Mouse (Mus musculus): ENCODE data around the gene Lmcd1. TPM values are rescaled to one million over a fixed set of nuclear protein-coding genes. Genes with fewer than 3 reads are reported as not detected.

Lmcd1 gene
- polyA plus RNA-seq, 1 experiment from 2014 or later: 15.0 TPM

- no peak overlapping the region for H3K9ac ChIP-seq
- H3K4me1 ChIP-seq: no peaks in the 10 kb centered on the region
- no peak for ATAC-seq (ENCODE audit: insufficient read depth, low FRiP score, low read depth)
- 37% methylated on average over 5 of the region's 5 CpGs for WGBS
- no peak overlapping the region for H3K27ac ChIP-seq
- no peaks in the 10 kb centered on the region for H3K9me3 ChIP-seq
- no peak overlapping the region for H3K4me3 ChIP-seq (replicated peaks)
- no peaks in the 10 kb centered on the region for H3K27me3 ChIP-seq (replicated peaks)
- no peaks in the 10 kb centered on the region for H3K36me3 ChIP-seq
- no peak overlapping the region for H3K4me2 ChIP-seq
These were observed 19.8 kb downstream of the Lmcd1 start for GRCm38 (mm10) chr6:112293320-112293719.

- ATAC-seq (ENCODE audit: insufficient read depth, low FRiP score, low read depth): no peak
- no peak overlapping the region for H3K27ac ChIP-seq
- H3K36me3 ChIP-seq: no peaks in the 10 kb centered on the region
- H3K27me3 ChIP-seq (replicated peaks): no peaks in the 10 kb centered on the region
- 61% methylated on average over 3 of the region's 3 CpGs for WGBS
- H3K4me3 ChIP-seq (replicated peaks): no peak overlapping the region
- H3K9me3 ChIP-seq: no peaks in the 10 kb centered on the region
- H3K4me2 ChIP-seq: no peak overlapping the region
- H3K9ac ChIP-seq: no peak overlapping the region
- H3K4me1 ChIP-seq: no peaks in the 10 kb centered on the region
These were observed 21.7 kb downstream of the Lmcd1 start for GRCm38 (mm10) chr6:112295269-112295668.

GRCm38 (mm10) chr6:112300146-112300545 is 26.6 kb downstream of the Lmcd1 start:
- no peaks in the 10 kb centered on the region for H3K27me3 ChIP-seq (replicated peaks)
- no peaks in the 10 kb centered on the region for H3K9me3 ChIP-seq
- no peak overlapping the region for H3K4me3 ChIP-seq (replicated peaks)
- no peak for ATAC-seq (ENCODE audit: insufficient read depth, low FRiP score, low read depth)
- H3K4me1 ChIP-seq: peaks cover 13% of the 10 kb centered on the region
- no peak overlapping the region for H3K4me2 ChIP-seq
- no peak overlapping the region for H3K27ac ChIP-seq
- H3K36me3 ChIP-seq: no peaks in the 10 kb centered on the region
- 77% methylated on average over 7 of the region's 7 CpGs for WGBS
- no peak overlapping the region for H3K9ac ChIP-seq

- whole genome bisulfite sequencing: 92% methylated on average over 1 of the region's 1 CpGs
- Histone ChIP-seq H3K36me3 (no peaks in the 10 kb centered on the region), H3K9ac (no peak overlapping the region), H3K27me3 (replicated peaks) (no peaks in the 10 kb centered on the region), H3K27ac (no peak overlapping the region), H3K4me1 (peaks cover 13% of the 10 kb centered on the region), H3K4me3 (replicated peaks) (no peak overlapping the region), H3K9me3 (no peaks in the 10 kb centered on the region), H3K4me2 (no peak overlapping the region)
- ATAC-seq (ENCODE audit: insufficient read depth, low FRiP score, low read depth): no peak
These were observed 27.1 kb downstream of the Lmcd1 start for GRCm38 (mm10) chr6:112300633-112301032.

GRCm38 (mm10) chr6:112302248-112302647 is 28.7 kb downstream of the Lmcd1 start:
- no peak overlapping the region for H3K9ac ChIP-seq
- no peak overlapping the region for H3K27ac ChIP-seq
- H3K27me3 ChIP-seq (replicated peaks): no peaks in the 10 kb centered on the region
- no peaks in the 10 kb centered on the region for H3K9me3 ChIP-seq
- H3K4me3 ChIP-seq (replicated peaks): no peak overlapping the region
- ATAC-seq (ENCODE audit: insufficient read depth, low FRiP score, low read depth): peak; percentile 19; the same call in 1 of the 2 replicates
- H3K4me1 ChIP-seq: peaks cover 13% of the 10 kb centered on the region
- WGBS: 34% methylated on average over 7 of the region's 7 CpGs
- no peak overlapping the region for H3K4me2 ChIP-seq
- H3K36me3 ChIP-seq: no peaks in the 10 kb centered on the region

- Histone ChIP-seq H3K36me3 (no peaks in the 10 kb centered on the region), H3K4me3 (replicated peaks) (no peak overlapping the region), H3K9me3 (no peaks in the 10 kb centered on the region), H3K27ac (no peak overlapping the region), H3K9ac (no peak overlapping the region), H3K4me2 (no peak overlapping the region), H3K27me3 (replicated peaks) (no peaks in the 10 kb centered on the region), H3K4me1 (peaks cover 13% of the 10 kb centered on the region)
- no peak; the same call in 1 of the 2 replicates for ATAC-seq (ENCODE audit: insufficient read depth, low FRiP score, low read depth)
- 65% methylated on average over 9 of the region's 9 CpGs for WGBS
These were observed 29.3 kb downstream of the Lmcd1 start for GRCm38 (mm10) chr6:112302814-112303383.

GRCm38 (mm10) chr6:112304751-112305150 is 31.2 kb downstream of the Lmcd1 start:
- 29% methylated on average over 8 of the region's 8 CpGs for WGBS
- no peaks in the 10 kb centered on the region for H3K27me3 ChIP-seq (replicated peaks)
- no peaks in the 10 kb centered on the region for H3K36me3 ChIP-seq
- H3K9me3 ChIP-seq: no peaks in the 10 kb centered on the region
- no peak overlapping the region for H3K27ac ChIP-seq
- peaks cover 13% of the 10 kb centered on the region for H3K4me1 ChIP-seq
- no peak overlapping the region for H3K4me3 ChIP-seq (replicated peaks)
- peak; percentile 27; the same call in 1 of the 2 replicates for ATAC-seq (ENCODE audit: insufficient read depth, low FRiP score, low read depth)
- no peak overlapping the region for H3K9ac ChIP-seq
- H3K4me2 ChIP-seq: no peak overlapping the region

GRCm38 (mm10) chr6:112309330-112309938 is 35.9 kb downstream of the Lmcd1 start:
- Histone ChIP-seq H3K4me1 (peaks cover 6% of the 10 kb centered on the region), H3K4me2 (no peak overlapping the region), H3K27ac (no peak overlapping the region), H3K9ac (no peak overlapping the region), H3K27me3 (replicated peaks) (no peaks in the 10 kb centered on the region), H3K4me3 (replicated peaks) (no peak overlapping the region), H3K36me3 (no peaks in the 10 kb centered on the region), H3K9me3 (no peaks in the 10 kb centered on the region)
- WGBS: 46% methylated on average over 6 of the region's 6 CpGs
- ATAC-seq (ENCODE audit: insufficient read depth, low FRiP score, low read depth): peak; percentile 43; the same call in 1 of the 2 replicates

GRCm38 (mm10) chr6:112311385-112311784 is 37.8 kb downstream of the Lmcd1 start:
- Histone ChIP-seq H3K9me3 (no peaks in the 10 kb centered on the region), H3K36me3 (no peaks in the 10 kb centered on the region), H3K27me3 (replicated peaks) (no peaks in the 10 kb centered on the region), H3K27ac (no peak overlapping the region), H3K4me3 (replicated peaks) (no peak overlapping the region), H3K4me1 (no peaks in the 10 kb centered on the region), H3K9ac (no peak overlapping the region), H3K4me2 (no peak overlapping the region)
- 23% methylated on average over 4 of the region's 4 CpGs for WGBS
- ATAC-seq (ENCODE audit: insufficient read depth, low FRiP score, low read depth): no peak

- no peaks in the 10 kb centered on the region for H3K36me3 ChIP-seq
- H3K4me2 ChIP-seq: no peak overlapping the region
- H3K4me1 ChIP-seq: no peaks in the 10 kb centered on the region
- H3K4me3 ChIP-seq (replicated peaks): no peak overlapping the region
- H3K27ac ChIP-seq: no peak overlapping the region
- WGBS: 85% methylated on average over 4 of the region's 4 CpGs
- no peak overlapping the region for H3K9ac ChIP-seq
- no peaks in the 10 kb centered on the region for H3K9me3 ChIP-seq
- ATAC-seq (ENCODE audit: insufficient read depth, low FRiP score, low read depth): no peak
- H3K27me3 ChIP-seq (replicated peaks): no peaks in the 10 kb centered on the region
These were observed 45.9 kb downstream of the Lmcd1 start for GRCm38 (mm10) chr6:112319449-112319848.

GRCm38 (mm10) chr6:112320679-112321078 is 47.1 kb downstream of the Lmcd1 start:
- H3K36me3 ChIP-seq: no peaks in the 10 kb centered on the region
- no peak overlapping the region for H3K4me2 ChIP-seq
- ATAC-seq (ENCODE audit: insufficient read depth, low FRiP score, low read depth): no peak
- no peak overlapping the region for H3K4me3 ChIP-seq (replicated peaks)
- H3K27me3 ChIP-seq (replicated peaks): no peaks in the 10 kb centered on the region
- H3K9me3 ChIP-seq: no peaks in the 10 kb centered on the region
- WGBS: 56% methylated on average over 5 of the region's 5 CpGs
- no peak overlapping the region for H3K9ac ChIP-seq
- H3K27ac ChIP-seq: no peak overlapping the region
- no peaks in the 10 kb centered on the region for H3K4me1 ChIP-seq

- no peaks in the 10 kb centered on the region for H3K27me3 ChIP-seq (replicated peaks)
- no peak overlapping the region for H3K27ac ChIP-seq
- H3K4me1 ChIP-seq: no peaks in the 10 kb centered on the region
- no peaks in the 10 kb centered on the region for H3K9me3 ChIP-seq
- no peaks in the 10 kb centered on the region for H3K36me3 ChIP-seq
- WGBS: 80% methylated on average over 5 of the region's 5 CpGs
- no peak for ATAC-seq (ENCODE audit: insufficient read depth, low FRiP score, low read depth)
- no peak overlapping the region for H3K4me2 ChIP-seq
- no peak overlapping the region for H3K9ac ChIP-seq
- no peak overlapping the region for H3K4me3 ChIP-seq (replicated peaks)
These were observed 49.4 kb downstream of the Lmcd1 start for GRCm38 (mm10) chr6:112322916-112323315.
